Mouse (Mus musculus) megakaryocyte progenitor cell, adult 5-6 weeks (primary cell): Measurements from ENCODE around the gene Faf1. TPM values are rescaled to one million over a fixed set of nuclear protein-coding genes. Genes with fewer than 3 reads are reported as not detected.
A peak's percentile ranks its signal among the peaks of the same experiment; 100 is the strongest.

Experiments
- ATAC-seq: replicated peaks from 2 replicates; pipeline ENCODE4 v1.8.0; 2016; ENCODE audit warnings: mild to moderate bottlenecking, moderate TSS enrichment, inconsistent platforms; ENCODE audit not compliant: poor library complexity
- total RNA-seq, 2 experiments: library from RNA; stranded (forward) in 1 of 2; stranded (reverse) in 1 of 2; fragments of 157-497, 149-512 nt in 1 of 2; fragments of 200-1000 nt in 1 of 2; gene quantifications; 2 replicates each; pipeline versions ENCODE4 v1.2.3 to v1.2.4; 2015 to 2017

The Faf1 gene
- total RNA-seq, 2 experiments from 2014 or later: 41.4 to 47.9 TPM

GRCm38 (mm10) chr4:109897810-109898566 lies 221.6 kb downstream of the Faf1 start:
- ATAC-seq: peak; percentile 93

GRCm38 (mm10) chr4:109901076-109901475 lies 224.7 kb downstream of the Faf1 start:
- ATAC-seq: no peak

GRCm38 (mm10) chr4:109904487-109904886 lies 228.1 kb downstream of the Faf1 start:
- no peak for ATAC-seq

- no peak for ATAC-seq
Observed at GRCm38 (mm10) chr4:109929058-109929457, 252.7 kb downstream of the Faf1 start.

GRCm38 (mm10) chr4:109930445-109930844 lies 254.1 kb downstream of the Faf1 start:
- peak; percentile 76 for ATAC-seq

- ATAC-seq: no peak
Observed at GRCm38 (mm10) chr4:109930935-109931334, 254.5 kb downstream of the Faf1 start.

GRCm38 (mm10) chr4:109936557-109936956 lies 260.2 kb downstream of the Faf1 start:
- peak; percentile 50; the same call in 1 of the 2 replicates for ATAC-seq

- no peak for ATAC-seq
Observed at GRCm38 (mm10) chr4:109939291-109939690, 262.9 kb downstream of the Faf1 start.

GRCm38 (mm10) chr4:109945554-109945953 lies 269.2 kb downstream of the Faf1 start:
- no peak for ATAC-seq

GRCm38 (mm10) chr4:109949307-109949706 lies 272.9 kb downstream of the Faf1 start:
- peak; percentile 66 for ATAC-seq

- ATAC-seq: peak; percentile 67
Observed at GRCm38 (mm10) chr4:109953509-109953908, 277.1 kb downstream of the Faf1 start.

- no peak for ATAC-seq
Observed at GRCm38 (mm10) chr4:109960201-109960935, 284.0 kb downstream of the Faf1 start.

GRCm38 (mm10) chr4:109963570-109964279 lies 287.3 kb downstream of the Faf1 start:
- peak; percentile 71 for ATAC-seq

- no peak for ATAC-seq
Observed at GRCm38 (mm10) chr4:109969561-109969960, 293.2 kb downstream of the Faf1 start.

- no peak for ATAC-seq
Observed at GRCm38 (mm10) chr4:109973991-109974654, 297.7 kb downstream of the Faf1 start.

- ATAC-seq: 0 out of 2 replicates have a peak, but pooled peaks have one; percentile 15
Observed at GRCm38 (mm10) chr4:109974655-109975380, 298.4 kb downstream of the Faf1 start.

GRCm38 (mm10) chr4:109975381-109976240 lies 299.2 kb downstream of the Faf1 start:
- no peak for ATAC-seq

- ATAC-seq: no peak
Observed at GRCm38 (mm10) chr4:109976273-109977147, 300.1 kb downstream of the Faf1 start.
